10 mouse cellular contexts compared by ENCODE assay signal in genomic region chr8:4259805-4260170, GRCm38 (mm10). TPM values are rescaled to one million over a fixed set of nuclear protein-coding genes. Genes with fewer than 3 reads are reported as not detected.
DNase-seq lines count a peak whose midpoint lies in the region; ATAC-seq lines count a peak whose summit lies in the region.
"Had no signal": no experiment of that assay in that cellular context is flagged by ENCODE, and none has a peak within 500 bp of the region (broad histone marks: within the 10 kb centered on the region; RNA-seq: fewer than 3 reads in every experiment).

No protein-coding gene starts in this region.

- peaks cover 20% of the 10 kb centered on the region for H3K4me1 ChIP-seq in kidney, embryonic 16.5 days (ENCODE audit: insufficient read depth, low read length)
- peaks cover 26% of the 10 kb centered on the region for H3K4me1 ChIP-seq in embryonic facial prominence, embryonic 15.5 days
- H3K4me1 ChIP-seq in hindbrain, embryonic 15.5 days (replicated peaks): peaks cover 35% of the 10 kb centered on the region
- peaks cover 34% of the 10 kb centered on the region for H3K4me1 ChIP-seq in midbrain, embryonic 15.5 days

- peak overlapping the region; percentile 49; the same call in 1 of the 2 replicates for H3K9ac ChIP-seq in kidney, embryonic 16.5 days (replicated peaks; ENCODE audit: low read length)
- H3K9ac ChIP-seq in embryonic facial prominence, embryonic 15.5 days: no peak overlapping the region
- H3K9ac ChIP-seq in hindbrain, embryonic 15.5 days: peak overlapping the region; percentile 80; the same call in 1 of the 2 replicates
- H3K9ac ChIP-seq in midbrain, embryonic 15.5 days: no peak overlapping the region
- H3K9ac ChIP-seq: stomach, embryonic 15.5 days had no signal

- H3K4me2 ChIP-seq in kidney, embryonic 16.5 days (replicated peaks; ENCODE audit: low read depth, low read length): no peak overlapping the region
- no peak overlapping the region for H3K4me2 ChIP-seq in embryonic facial prominence, embryonic 15.5 days (replicated peaks)
- peak overlapping the region; percentile 74; the same call in 1 of the 2 replicates for H3K4me2 ChIP-seq in hindbrain, embryonic 15.5 days
- H3K4me2 ChIP-seq in midbrain, embryonic 15.5 days: 0 out of 2 replicates have a peak overlapping the region, but pooled peaks have one; percentile 58

- no peak for DNase-seq in kidney, adult 18-20 months
- no peak for DNase-seq in adrenal gland, postnatal 25 days
- DNase-seq in right cerebral cortex, postnatal 4 days: no peak
- DNase-seq in adrenal gland, adult 8-10 months: no peak

- WGBS in kidney, embryonic 16.5 days: 81% methylated on average over 4 of the region's 4 CpGs
- whole genome bisulfite sequencing in embryonic facial prominence, embryonic 15.5 days: 75% methylated on average over 4 of the region's 4 CpGs
- WGBS in hindbrain, embryonic 15.5 days: 79% methylated on average over 4 of the region's 4 CpGs
- 79% methylated on average over 4 of the region's 4 CpGs for WGBS in midbrain, embryonic 15.5 days

- no peak overlapping the region for H3K4me3 ChIP-seq in kidney, embryonic 16.5 days (ENCODE audit: low read length)
- H3K4me3 ChIP-seq in embryonic facial prominence, embryonic 15.5 days (replicated peaks): no peak overlapping the region
- H3K4me3 ChIP-seq in hindbrain, embryonic 15.5 days: peak overlapping the region; percentile 79; the same call in 1 of the 2 replicates
- H3K4me3 ChIP-seq in midbrain, embryonic 15.5 days: peak overlapping the region; percentile 72; the same call in 1 of the 2 replicates

- H3K36me3 ChIP-seq in kidney, embryonic 16.5 days (ENCODE audit: insufficient read depth, low read length): peaks cover 67% of the 10 kb centered on the region
- peaks cover 66% of the 10 kb centered on the region for H3K36me3 ChIP-seq in embryonic facial prominence, embryonic 15.5 days
- H3K36me3 ChIP-seq in hindbrain, embryonic 15.5 days: peaks cover 53% of the 10 kb centered on the region
- H3K36me3 ChIP-seq in midbrain, embryonic 15.5 days (replicated peaks): peaks cover 27% of the 10 kb centered on the region

- H3K27me3 ChIP-seq in kidney, embryonic 16.5 days (ENCODE audit: insufficient read depth, low read length): no peaks in the 10 kb centered on the region
- H3K27me3 ChIP-seq in embryonic facial prominence, embryonic 15.5 days: no peaks in the 10 kb centered on the region
- no peaks in the 10 kb centered on the region for H3K27me3 ChIP-seq in hindbrain, embryonic 15.5 days
- H3K27me3 ChIP-seq in midbrain, embryonic 15.5 days (replicated peaks): no peaks in the 10 kb centered on the region
- H3K27me3 ChIP-seq: stomach, embryonic 15.5 days had no signal

- no peak for ATAC-seq in kidney, embryonic 16.5 days (ENCODE audit: low FRiP score, low TSS enrichment)
- ATAC-seq in embryonic facial prominence, embryonic 15.5 days (ENCODE audit: insufficient number of reproducible peaks, low FRiP score, low TSS enrichment, low read depth): no peak
- ATAC-seq in hindbrain, embryonic 15.5 days (ENCODE audit: low FRiP score, low read depth): no peak
- no peak for ATAC-seq in midbrain, embryonic 15.5 days (replicated peaks)

- H3K27ac ChIP-seq in kidney, embryonic 16.5 days (ENCODE audit: low read length): peak overlapping the region; percentile 61
- H3K27ac ChIP-seq in embryonic facial prominence, embryonic 15.5 days (replicated peaks): peak overlapping the region; percentile 83; the same call in 1 of the 2 replicates
- peak overlapping the region; percentile 95 for H3K27ac ChIP-seq in hindbrain, embryonic 15.5 days (replicated peaks)
- H3K27ac ChIP-seq in midbrain, embryonic 15.5 days: peak overlapping the region; percentile 94

- H3K9me3 ChIP-seq in kidney, embryonic 16.5 days (ENCODE audit: low read length): no peaks in the 10 kb centered on the region
- no peaks in the 10 kb centered on the region for H3K9me3 ChIP-seq in embryonic facial prominence, embryonic 15.5 days (replicated peaks)
- H3K9me3 ChIP-seq in hindbrain, embryonic 15.5 days: no peaks in the 10 kb centered on the region
- H3K9me3 ChIP-seq in midbrain, embryonic 15.5 days: no peaks in the 10 kb centered on the region
- H3K9me3 ChIP-seq: stomach, embryonic 15.5 days had no signal

RNA-seq across cellular contexts. Expression of gene Ctxn1, which starts 0.7 kb away (rescaled TPM):
- polyA plus RNA-seq in kidney, embryonic 16.5 days (2015; fragmentation: Nextera tagmentation; extraction: Ambion mirVana): 109 and 118 TPM in 2 replicates
- polyA plus RNA-seq in embryonic facial prominence, embryonic 15.5 days (2015; fragmentation: Nextera tagmentation; extraction: Ambion mirVana): 72.7 and 80.3 TPM in 2 replicates
- 270 and 299 TPM in 2 replicates for polyA plus RNA-seq in hindbrain, embryonic 15.5 days (2015; fragmentation: Nextera tagmentation; extraction: Ambion mirVana)
- 278 and 306 TPM in 2 replicates for polyA plus RNA-seq in midbrain, embryonic 15.5 days (2015; fragmentation: Nextera tagmentation; extraction: Ambion mirVana)
- total RNA-seq in adrenal gland, postnatal 25 days (2021): 8.0 and 8.6 TPM in 2 replicates
- 10 to 100 TPM in 2 of 4 experiments, 1 to 10 TPM in 2; 6.9 to 13.5 (median 11.0) TPM for total RNA-seq in adrenal gland, adult 8-10 months (2022)

RNA-seq across cellular contexts. Expression of gene Snapc2, which starts 6.9 kb away (rescaled TPM):
- 60.1 and 61.9 TPM in 2 replicates for polyA plus RNA-seq in kidney, embryonic 16.5 days (2015; fragmentation: Nextera tagmentation; extraction: Ambion mirVana)
- polyA plus RNA-seq in embryonic facial prominence, embryonic 15.5 days (2015; fragmentation: Nextera tagmentation; extraction: Ambion mirVana): 58.6 and 59.9 TPM in 2 replicates
- polyA plus RNA-seq in hindbrain, embryonic 15.5 days (2015; fragmentation: Nextera tagmentation; extraction: Ambion mirVana): 64.5 and 75.6 TPM in 2 replicates
- polyA plus RNA-seq in midbrain, embryonic 15.5 days (2015; fragmentation: Nextera tagmentation; extraction: Ambion mirVana): 70.6 and 76.4 TPM in 2 replicates
- 30.7 and 31.8 TPM in 2 replicates for total RNA-seq in adrenal gland, postnatal 25 days (2021)
- total RNA-seq in adrenal gland, adult 8-10 months (2022): 10 to 100 TPM; 32.5 to 39.9 (median 35.6) TPM

RNA-seq across cellular contexts. Expression of gene Tgfbr3l, which starts 11.8 kb away (rescaled TPM):
- 4.2 and 4.8 TPM in 2 replicates for polyA plus RNA-seq in kidney, embryonic 16.5 days (2015; fragmentation: Nextera tagmentation; extraction: Ambion mirVana)
- 3.6 and 4.2 TPM in 2 replicates for polyA plus RNA-seq in embryonic facial prominence, embryonic 15.5 days (2015; fragmentation: Nextera tagmentation; extraction: Ambion mirVana)
- polyA plus RNA-seq in hindbrain, embryonic 15.5 days (2015; fragmentation: Nextera tagmentation; extraction: Ambion mirVana): 4.3 and 4.8 TPM in 2 replicates
- polyA plus RNA-seq in midbrain, embryonic 15.5 days (2015; fragmentation: Nextera tagmentation; extraction: Ambion mirVana): 5.2 and 6.6 TPM in 2 replicates
- 15.8 and 22.6 TPM in 2 replicates for total RNA-seq in adrenal gland, postnatal 25 days (2021)
- total RNA-seq in adrenal gland, adult 8-10 months (2022): 10 to 100 TPM in 3 of 4 experiments, 1 to 10 TPM in 1; 8.9 to 50.3 (median 28.2) TPM

RNA-seq across cellular contexts. Expression of gene Timm44, which starts 15.9 kb away (rescaled TPM):
- polyA plus RNA-seq in kidney, embryonic 16.5 days (2015; fragmentation: Nextera tagmentation; extraction: Ambion mirVana): 76.8 and 86.1 TPM in 2 replicates
- polyA plus RNA-seq in embryonic facial prominence, embryonic 15.5 days (2015; fragmentation: Nextera tagmentation; extraction: Ambion mirVana): 56.7 and 62.4 TPM in 2 replicates
- 40.1 and 41.8 TPM in 2 replicates for polyA plus RNA-seq in hindbrain, embryonic 15.5 days (2015; fragmentation: Nextera tagmentation; extraction: Ambion mirVana)
- 46.7 and 48.2 TPM in 2 replicates for polyA plus RNA-seq in midbrain, embryonic 15.5 days (2015; fragmentation: Nextera tagmentation; extraction: Ambion mirVana)
- 107 and 120 TPM in 2 replicates for total RNA-seq in adrenal gland, postnatal 25 days (2021)
- total RNA-seq in adrenal gland, adult 8-10 months (2022): 100 to 1,000 TPM in 2 of 4 experiments, 10 to 100 TPM in 2; 89.7 to 126 (median 102) TPM

RNA-seq across cellular contexts. Expression of gene Gm49320, which starts 21.1 kb away (rescaled TPM):
- 1.2 and 1.3 TPM in 2 replicates for polyA plus RNA-seq in kidney, embryonic 16.5 days (2015; fragmentation: Nextera tagmentation; extraction: Ambion mirVana)
- polyA plus RNA-seq in embryonic facial prominence, embryonic 15.5 days (2015; fragmentation: Nextera tagmentation; extraction: Ambion mirVana): 1.1 and 1.4 TPM in 2 replicates
- 0.83 and 0.92 TPM in 2 replicates for polyA plus RNA-seq in hindbrain, embryonic 15.5 days (2015; fragmentation: Nextera tagmentation; extraction: Ambion mirVana)
- polyA plus RNA-seq in midbrain, embryonic 15.5 days (2015; fragmentation: Nextera tagmentation; extraction: Ambion mirVana): 1.0 and 1.8 TPM in 2 replicates
- 1.1 and 3.0 TPM in 2 replicates for total RNA-seq in adrenal gland, postnatal 25 days (2021)
- total RNA-seq in adrenal gland, adult 8-10 months (2022): 1 to 10 TPM; 1.0 to 7.5 (median 3.6) TPM
- total RNA-seq: monocyte, adult 5-6 weeks had no signal

Comparison
In these comparisons a context has a peak if more than half of its experiments do, and no peak if none do; other contexts are left out.
1. H3K4me2 ChIP-seq: peak in hindbrain, embryonic 15.5 days (single experiment) and midbrain, embryonic 15.5 days (single experiment); none in kidney, embryonic 16.5 days (single experiment) and embryonic facial prominence, embryonic 15.5 days (single experiment).
2. H3K4me3 ChIP-seq: peak in hindbrain, embryonic 15.5 days (single experiment) and midbrain, embryonic 15.5 days (single experiment); none in kidney, embryonic 16.5 days (single experiment) and embryonic facial prominence, embryonic 15.5 days (single experiment).
3. H3K9ac ChIP-seq: peak in kidney, embryonic 16.5 days (single experiment) and hindbrain, embryonic 15.5 days (single experiment); none in embryonic facial prominence, embryonic 15.5 days (single experiment) and midbrain, embryonic 15.5 days (single experiment).
4. Peak in every context shown above with its lines, with median percentiles within 50 percentile points of each other: H3K27ac ChIP-seq.